Mouse (Mus musculus): Measurements from ENCODE around the gene Abcd3.

DNA sequence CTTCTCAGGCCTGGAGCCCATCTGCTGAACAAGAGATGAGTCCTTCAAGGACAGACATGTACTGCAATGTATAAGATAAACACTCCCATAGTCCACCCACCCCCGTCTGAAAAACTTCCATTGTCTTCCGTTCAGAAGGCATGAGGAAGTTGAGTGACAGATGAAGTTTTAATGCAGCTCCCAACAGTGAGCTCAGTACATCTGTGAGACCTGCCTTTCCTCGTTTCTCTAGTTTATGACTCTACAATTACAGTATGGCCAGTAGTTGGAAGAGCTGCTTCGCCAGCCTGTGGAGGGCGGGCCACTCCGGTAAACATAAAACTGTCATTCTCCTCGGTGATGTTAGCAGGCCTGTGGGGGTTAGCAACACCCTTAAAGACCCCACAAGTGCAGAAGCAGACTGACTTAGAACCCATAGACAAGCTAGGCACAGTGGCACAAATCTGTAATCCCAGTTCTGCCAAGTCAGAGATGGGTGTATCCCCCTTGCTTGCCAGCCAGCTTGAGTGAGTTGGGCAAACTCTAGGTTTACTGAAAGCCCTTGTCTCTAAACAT lies 27.3 kb upstream of the Abcd3 start:
- no peak for TF ChIP-seq POLR2A (IDR thresholded peaks at IDR 0.05; ENCODE audit: insufficient read length, low read depth)
- no peak for TF ChIP-seq POLR2AphosphoS2 (IDR thresholded peaks at IDR 0.05; ENCODE audit: insufficient read length, low read depth)
- TF ChIP-seq MAX (IDR thresholded peaks at IDR 0.05; ENCODE audit: low read depth) = no peak
- no peak for TF ChIP-seq CEBPB (IDR thresholded peaks at IDR 0.05; ENCODE audit: insufficient read depth, poor library complexity, severe bottlenecking)
- TF ChIP-seq TCF12 (IDR thresholded peaks at IDR 0.05; ENCODE audit: insufficient read depth, poor library complexity, severe bottlenecking) = no peak
- TF ChIP-seq MYOG (IDR thresholded peaks at IDR 0.05; ENCODE audit: control insufficient read depth in 1 of 3, insufficient read depth in 1 of 3, insufficient read length in 2 of 3, low read depth in 2 of 3) = no peak
- no peak for TF ChIP-seq MYOD1 (IDR thresholded peaks at IDR 0.05; ENCODE audit: control insufficient read depth in 1 of 3, insufficient read length in 2 of 3, low read depth in 2 of 3)
- TF ChIP-seq E2F4 (IDR thresholded peaks at IDR 0.05; ENCODE audit: insufficient read depth) = no peak
- TF ChIP-seq TCF3 (IDR thresholded peaks at IDR 0.05; ENCODE audit: insufficient read length, low read depth) = no peak
- TF ChIP-seq REST (IDR thresholded peaks at IDR 0.05; ENCODE audit: insufficient read depth, insufficient read length) = no peak

All from myocyte (in vitro differentiated cells).